Mouse (Mus musculus) CH12.LX (cell line): ENCODE data around the gene Enpp7.

Experiments used
- CTCF ChIP-seq, 2 experiments: IDR thresholded peaks in 1 of 2; conservative IDR thresholded peaks in 1 of 2; 2 replicates each; pipeline ENCODE4 v1.5.1; 2011 to 2012; ENCODE audit warnings: low read depth in 2 of 2, low read length in 2 of 2, improper control_type of control experiment in 1 of 2, inconsistent platforms in 1 of 2, mild to moderate bottlenecking in 1 of 2, moderate library complexity in 1 of 2
- SIN3A ChIP-seq: IDR thresholded peaks from 2 replicates; pipeline ENCODE4 v1.6.1; 2012; ENCODE audit warnings: low read length, improper control_type of control experiment, inconsistent platforms

DNA sequence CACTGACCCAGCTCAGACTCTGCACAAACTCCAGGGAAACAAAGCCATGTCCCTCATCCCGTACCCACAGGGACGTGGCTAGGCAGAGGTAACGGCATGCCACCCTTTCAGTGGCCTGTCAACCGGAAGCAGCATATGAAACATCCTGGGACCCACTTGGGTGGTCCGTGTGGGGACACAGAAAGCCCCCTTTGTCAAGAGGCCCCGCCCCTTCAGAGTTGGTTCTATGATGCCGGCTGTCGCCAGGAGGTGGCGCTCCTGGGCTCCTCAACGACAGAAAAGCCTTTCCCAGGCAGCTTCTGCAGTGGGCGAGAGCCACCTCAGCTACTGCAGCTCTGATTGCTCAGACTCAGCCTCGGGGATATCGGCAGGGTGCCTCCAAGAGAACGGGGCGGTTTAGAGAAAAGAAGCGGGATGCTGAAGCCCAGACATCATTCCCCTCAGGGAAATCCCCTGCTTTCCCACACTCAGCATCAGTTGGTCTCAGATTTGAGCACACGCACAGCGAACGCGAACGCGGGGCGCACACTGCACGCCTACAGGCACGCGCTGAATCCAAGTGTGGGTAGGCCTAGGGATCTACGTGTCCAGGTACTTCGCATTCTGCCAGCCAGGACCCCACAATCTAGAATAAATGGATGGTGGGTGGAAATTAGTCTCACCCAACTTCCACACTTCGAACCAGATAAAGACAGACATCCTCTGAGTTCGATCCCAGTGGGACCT lies 10.7 kb downstream of the Enpp7 start:
- peak; percentile 57 to 94 for TF ChIP-seq CTCF (conservative IDR thresholded peaks at IDR 0.05 in 1 of 2, IDR thresholded peaks at IDR 0.05 in 1 of 2; ENCODE audit: low read depth in 2 of 2, low read length in 2 of 2)
- TF ChIP-seq SIN3A, result peak; percentile 58
